Mouse (Mus musculus): ENCODE data around the gene Mpi.
A peak's percentile ranks its signal among the peaks of the same experiment; 100 is the strongest.

- TF ChIP-seq CTCF (IDR thresholded peaks at IDR 0.05), result peak; percentile 64
- TF ChIP-seq EP300 (IDR thresholded peaks at IDR 0.05), result no peak
Measured at GRCm38 (mm10) chr9:57523754-57524153, 28.8 kb downstream of the Mpi start.
